Mouse (Mus musculus): ENCODE results near the gene Clcn7. TPM values are rescaled to one million over a fixed set of nuclear protein-coding genes. Genes with fewer than 3 reads are reported as not detected.

Clcn7 gene
- total and polyA plus RNA-seq, 3 experiments = 24.6 to 28.5 (median 25.4) TPM

- Histone ChIP-seq H3K27me3 (ENCODE audit: control insufficient read depth, insufficient read depth, low read length) (no peaks in the 10 kb centered on the region), H3K79me2 (replicated peaks; ENCODE audit: control insufficient read depth, insufficient read depth, low read length) (peaks cover 10% of the 10 kb centered on the region), H3K4me1 (ENCODE audit: control insufficient read depth, insufficient read depth, low read length) (peaks cover 5% of the 10 kb centered on the region), H3K9ac (ENCODE audit: low read depth, low read length) (peak overlapping the region; percentile 97), H3K4me3 (peak overlapping the region; percentile 98), H3K27ac (peak overlapping the region; percentile 90), H3K36me3 (ENCODE audit: control insufficient read depth, insufficient read depth, low read length) (peaks cover 7% of the 10 kb centered on the region; the same call in 1 of the 2 replicates)
- WGBS = 3% methylated on average over 15 of the region's 16 CpGs
- TF ChIP-seq CTCF (IDR thresholded peaks at IDR 0.05) (no peak), EP300 (IDR thresholded peaks at IDR 0.05; ENCODE audit: insufficient read depth, low read depth, low read length) (no peak), POLR2A (IDR thresholded peaks at IDR 0.05; ENCODE audit: insufficient read depth, low read depth, low read length) (no peak)
- intact Hi-C loops (cut with DNase I) = loop anchor here (5.0 kb wide), 1 partner anchor 53 kb away; the partner anchor contains the start of genes Gnptg and Tsr3
- DNase-seq = no peak
Observed at GRCm38 (mm10) chr17:25189091-25189490, 55.9 kb downstream of the Clcn7 start.

- H3K4me1 ChIP-seq (ENCODE audit: control insufficient read depth, insufficient read depth, low read length) = no peaks in the 10 kb centered on the region
- 91% methylated on average over 4 of the region's 4 CpGs for WGBS
Observed at GRCm38 (mm10) chr17:25202401-25202800, 69.2 kb downstream of the Clcn7 start.

GRCm38 (mm10) chr17:25210006-25210405 is 76.8 kb downstream of the Clcn7 start:
- Histone ChIP-seq H3K4me3 (no peak overlapping the region), H3K27ac (no peak overlapping the region), H3K79me2 (replicated peaks; ENCODE audit: control insufficient read depth, insufficient read depth, low read length) (no peaks in the 10 kb centered on the region), H3K27me3 (ENCODE audit: control insufficient read depth, insufficient read depth, low read length) (no peaks in the 10 kb centered on the region), H3K36me3 (ENCODE audit: control insufficient read depth, insufficient read depth, low read length) (no peaks in the 10 kb centered on the region), H3K9ac (ENCODE audit: low read depth, low read length) (no peak overlapping the region), H3K4me1 (ENCODE audit: control insufficient read depth, insufficient read depth, low read length) (peaks cover 5% of the 10 kb centered on the region)
- no peak for TF ChIP-seq POLR2A (IDR thresholded peaks at IDR 0.05; ENCODE audit: insufficient read depth, low read depth, low read length)
- TF ChIP-seq CTCF (IDR thresholded peaks at IDR 0.05) = no peak
- TF ChIP-seq EP300 (IDR thresholded peaks at IDR 0.05; ENCODE audit: insufficient read depth, low read depth, low read length) = no peak
- WGBS = 82% methylated on average over 4 of the region's 4 CpGs
- no peak for DNase-seq
- intact Hi-C loops (cut with DNase I) = no loop called here

More at GRCm38 (mm10) chr17:25202401-25202800, 69.2 kb downstream of the Clcn7 start:
- DNase-seq = no peak
- Histone ChIP-seq H3K79me2 (replicated peaks; ENCODE audit: control insufficient read depth, insufficient read depth, low read length) (no peaks in the 10 kb centered on the region), H3K4me3 (no peak overlapping the region), H3K9ac (ENCODE audit: low read depth, low read length) (no peak overlapping the region), H3K27me3 (ENCODE audit: control insufficient read depth, insufficient read depth, low read length) (no peaks in the 10 kb centered on the region), H3K27ac (no peak overlapping the region), H3K36me3 (ENCODE audit: control insufficient read depth, insufficient read depth, low read length) (no peaks in the 10 kb centered on the region)
- TF ChIP-seq CTCF (IDR thresholded peaks at IDR 0.05) (no peak), EP300 (IDR thresholded peaks at IDR 0.05; ENCODE audit: insufficient read depth, low read depth, low read length) (no peak), POLR2A (IDR thresholded peaks at IDR 0.05; ENCODE audit: insufficient read depth, low read depth, low read length) (no peak)
- intact Hi-C loops (cut with DNase I) = no loop called here

GRCm38 (mm10) chr17:25210680-25211466 is 77.7 kb downstream of the Clcn7 start:
- H3K4me3 ChIP-seq = no peak overlapping the region
- no peak overlapping the region for H3K9ac ChIP-seq (ENCODE audit: low read depth, low read length)
- H3K79me2 ChIP-seq (replicated peaks; ENCODE audit: control insufficient read depth, insufficient read depth, low read length) = no peaks in the 10 kb centered on the region
- peak; percentile 29 to 36 for DNase-seq
- no peaks in the 10 kb centered on the region for H3K27me3 ChIP-seq (ENCODE audit: control insufficient read depth, insufficient read depth, low read length)
- H3K36me3 ChIP-seq (ENCODE audit: control insufficient read depth, insufficient read depth, low read length) = no peaks in the 10 kb centered on the region
- peak overlapping the region; percentile 52 for H3K27ac ChIP-seq
- intact Hi-C loops (cut with DNase I) = no loop called here
- peak; percentile 18 for TF ChIP-seq CTCF (IDR thresholded peaks at IDR 0.05)
- TF ChIP-seq POLR2A (IDR thresholded peaks at IDR 0.05; ENCODE audit: insufficient read depth, low read depth, low read length) = no peak
- TF ChIP-seq EP300 (IDR thresholded peaks at IDR 0.05; ENCODE audit: insufficient read depth, low read depth, low read length) = no peak
- whole genome bisulfite sequencing = 41% methylated on average over 15 of the region's 15 CpGs
- peaks cover 5% of the 10 kb centered on the region for H3K4me1 ChIP-seq (ENCODE audit: control insufficient read depth, insufficient read depth, low read length)

- Histone ChIP-seq H3K79me2 (replicated peaks; ENCODE audit: control insufficient read depth, insufficient read depth, low read length) (no peaks in the 10 kb centered on the region), H3K9ac (ENCODE audit: low read depth, low read length) (no peak overlapping the region), H3K27me3 (ENCODE audit: control insufficient read depth, insufficient read depth, low read length) (no peaks in the 10 kb centered on the region), H3K27ac (peak overlapping the region; percentile 36), H3K4me1 (ENCODE audit: control insufficient read depth, insufficient read depth, low read length) (peaks cover 5% of the 10 kb centered on the region), H3K4me3 (no peak overlapping the region), H3K36me3 (ENCODE audit: control insufficient read depth, insufficient read depth, low read length) (no peaks in the 10 kb centered on the region)
- DNase-seq = no peak
- 41% methylated on average over 4 of the region's 4 CpGs for WGBS
- intact Hi-C loops (cut with DNase I) = no loop called here
- TF ChIP-seq CTCF (IDR thresholded peaks at IDR 0.05) = no peak
- no peak for TF ChIP-seq EP300 (IDR thresholded peaks at IDR 0.05; ENCODE audit: insufficient read depth, low read depth, low read length)
- TF ChIP-seq POLR2A (IDR thresholded peaks at IDR 0.05; ENCODE audit: insufficient read depth, low read depth, low read length) = no peak
Observed at GRCm38 (mm10) chr17:25211705-25212104, 78.5 kb downstream of the Clcn7 start.

Other genes with a start within 250 kb of the Clcn7 start
- gene Nubp2, start 247.0 kb upstream of the Clcn7 start, total RNA-seq (2021) = 10 to 100 TPM; 18.2 to 22.7 TPM
- 17.8 and 17.9 TPM in 2 replicates for gene Nubp2, start 247.0 kb upstream of the Clcn7 start, polyA plus RNA-seq (2012; rRNA removed)
- 10 to 100 TPM; 30.4 to 33.8 TPM for gene Spsb3, start 246.7 kb upstream of the Clcn7 start, total RNA-seq (2021)
- 47.0 and 66.2 TPM in 2 replicates for gene Spsb3, start 246.7 kb upstream of the Clcn7 start, polyA plus RNA-seq (2012; rRNA removed)
- 10 to 100 TPM; 16.9 to 18.3 TPM for gene Eme2, start 238.3 kb upstream of the Clcn7 start, total RNA-seq (2021)
- gene Eme2, start 238.3 kb upstream of the Clcn7 start, polyA plus RNA-seq (2012; rRNA removed) = 19.3 and 20.3 TPM in 2 replicates
- gene Mrps34, start 238.3 kb upstream of the Clcn7 start, total RNA-seq (2021) = 100 to 1,000 TPM in 1 of 2 experiments, 10 to 100 TPM in 1; 95.6 to 102 TPM
- 102 and 133 TPM in 2 replicates for gene Mrps34, start 238.3 kb upstream of the Clcn7 start, polyA plus RNA-seq (2012; rRNA removed)
- gene Nme3, start 236.9 kb upstream of the Clcn7 start, total RNA-seq (2021) = 10 to 100 TPM; 30.7 to 37.7 TPM
- 46.4 and 55.2 TPM in 2 replicates for gene Nme3, start 236.9 kb upstream of the Clcn7 start, polyA plus RNA-seq (2012; rRNA removed)
- gene Mapk8ip3, start 196.4 kb upstream of the Clcn7 start, total RNA-seq (2021) = 10 to 100 TPM; 60.0 to 67.9 TPM
- 74.4 and 105 TPM in 2 replicates for gene Mapk8ip3, start 196.4 kb upstream of the Clcn7 start, polyA plus RNA-seq (2012; rRNA removed)
- 1 to 10 TPM; 9.2 TPM for gene Jpt2, start 172.7 kb upstream of the Clcn7 start, total RNA-seq (2021)
- gene Jpt2, start 172.7 kb upstream of the Clcn7 start, polyA plus RNA-seq (2012; rRNA removed) = 4.3 and 5.7 TPM in 2 replicates
- 1 to 10 TPM; 9.4 to 9.8 TPM for gene Cramp1l, start 117.6 kb upstream of the Clcn7 start, total RNA-seq (2021)
- 9.6 and 13.7 TPM in 2 replicates for gene Cramp1l, start 117.6 kb upstream of the Clcn7 start, polyA plus RNA-seq (2012; rRNA removed)
- 1 to 10 TPM; 3.1 to 5.0 TPM for gene Ift140, start 117.3 kb upstream of the Clcn7 start, total RNA-seq (2021)
- 4.6 and 5.2 TPM in 2 replicates for gene Ift140, start 117.3 kb upstream of the Clcn7 start, polyA plus RNA-seq (2012; rRNA removed)
- gene Tmem204, start 49.8 kb upstream of the Clcn7 start, total RNA-seq (2021) = 10 to 100 TPM; 40.0 to 45.1 TPM
- 77.3 and 82.0 TPM in 2 replicates for gene Tmem204, start 49.8 kb upstream of the Clcn7 start, polyA plus RNA-seq (2012; rRNA removed)
- gene Telo2, start 17.4 kb upstream of the Clcn7 start, total RNA-seq (2021) = 10 to 100 TPM; 12.1 to 13.5 TPM
- 12.7 and 15.5 TPM in 2 replicates for gene Telo2, start 17.4 kb upstream of the Clcn7 start, polyA plus RNA-seq (2012; rRNA removed)
- 1 to 10 TPM; 5.4 to 5.8 TPM for gene Ptx4, start 12.6 kb upstream of the Clcn7 start, total RNA-seq (2021)
- gene Ptx4, start 12.6 kb upstream of the Clcn7 start, polyA plus RNA-seq (2012; rRNA removed) = 0.16 and 0.26 TPM in 2 replicates
- gene Ccdc154, start 29.1 kb downstream of the Clcn7 start, total RNA-seq (2021) = not detected
- gene Ccdc154, start 29.1 kb downstream of the Clcn7 start, polyA plus RNA-seq (2012; rRNA removed) = 0.06 TPM in 1 of 2 replicates, not detected in the other
- not detected for gene Gm38655, start 42.1 kb downstream of the Clcn7 start, total RNA-seq (2021)
- 0.29 TPM in 1 of 2 replicates, not detected in the other for gene Gm38655, start 42.1 kb downstream of the Clcn7 start, polyA plus RNA-seq (2012; rRNA removed)
- gene BC003965, start 51.2 kb downstream of the Clcn7 start, total RNA-seq (2021) = 10 to 100 TPM; 20.8 to 22.2 TPM
- 12.1 and 18.6 TPM in 2 replicates for gene BC003965, start 51.2 kb downstream of the Clcn7 start, polyA plus RNA-seq (2012; rRNA removed)
- gene Unkl, start 55.0 kb downstream of the Clcn7 start, total RNA-seq (2021) = 1 to 10 TPM; 7.4 to 7.5 TPM
- 6.6 and 9.1 TPM in 2 replicates for gene Unkl, start 55.0 kb downstream of the Clcn7 start, polyA plus RNA-seq (2012; rRNA removed)
- gene Gnptg, start 106.7 kb downstream of the Clcn7 start, total RNA-seq (2021) = 10 to 100 TPM; 13.6 to 16.1 TPM
- gene Gnptg, start 106.7 kb downstream of the Clcn7 start, polyA plus RNA-seq (2012; rRNA removed) = 18.0 and 19.5 TPM in 2 replicates
- 1 to 10 TPM; 6.9 to 8.2 TPM for gene Tsr3, start 106.8 kb downstream of the Clcn7 start, total RNA-seq (2021)
- gene Tsr3, start 106.8 kb downstream of the Clcn7 start, polyA plus RNA-seq (2012; rRNA removed) = 7.1 TPM in 2 replicates
- under 1 TPM; 0.32 to 0.39 TPM for gene Baiap3, start 123.0 kb downstream of the Clcn7 start, total RNA-seq (2021)
- 0.79 and 1.5 TPM in 2 replicates for gene Baiap3, start 123.0 kb downstream of the Clcn7 start, polyA plus RNA-seq (2012; rRNA removed)
- 10 to 100 TPM; 88.3 to 90.3 TPM for gene Ube2i, start 141.2 kb downstream of the Clcn7 start, total RNA-seq (2021)
- gene Ube2i, start 141.2 kb downstream of the Clcn7 start, polyA plus RNA-seq (2012; rRNA removed) = 69.7 and 94.6 TPM in 2 replicates
- under 1 TPM; 0.21 to 0.36 TPM for gene Prss34, start 165.0 kb downstream of the Clcn7 start, total RNA-seq (2021)
- 0.14 and 0.35 TPM in 2 replicates for gene Prss34, start 165.0 kb downstream of the Clcn7 start, polyA plus RNA-seq (2012; rRNA removed)
- gene Prss28, start 175.3 kb downstream of the Clcn7 start, total RNA-seq (2021) = not detected
- not detected in 2 replicates for gene Prss28, start 175.3 kb downstream of the Clcn7 start, polyA plus RNA-seq (2012; rRNA removed)
- not detected for gene Prss29, start 185.3 kb downstream of the Clcn7 start, total RNA-seq (2021)
- not detected in 2 replicates for gene Prss29, start 185.3 kb downstream of the Clcn7 start, polyA plus RNA-seq (2012; rRNA removed)
- under 1 TPM; 0.70 to 0.82 TPM for gene Tpsab1, start 212.2 kb downstream of the Clcn7 start, total RNA-seq (2021)
- gene Tpsab1, start 212.2 kb downstream of the Clcn7 start, polyA plus RNA-seq (2012; rRNA removed) = 0.12 and 0.31 TPM in 2 replicates
- 1 to 10 TPM; 1.4 to 2.5 TPM for gene Tpsb2, start 232.9 kb downstream of the Clcn7 start, total RNA-seq (2021)
- gene Tpsb2, start 232.9 kb downstream of the Clcn7 start, polyA plus RNA-seq (2012; rRNA removed) = 6.3 and 8.2 TPM in 2 replicates
- not detected for gene Tpsg1, start 235.9 kb downstream of the Clcn7 start, total RNA-seq (2021)
- 0.47 and 0.61 TPM in 2 replicates for gene Tpsg1, start 235.9 kb downstream of the Clcn7 start, polyA plus RNA-seq (2012; rRNA removed)